Mouse (Mus musculus) thymus, adult 2 months (tissue): ENCODE measurements around the gene Boll.

Experiments
- CTCF ChIP-seq: fragments of 200-500 bp; IDR thresholded peaks from 2 replicates; pipeline ENCODE4 v1.5.1; 2012; ENCODE audit warnings: mild to moderate bottlenecking, control low read depth, low read length, moderate library complexity, borderline replicate concordance; ENCODE audit not compliant: control insufficient read depth, poor library complexity, insufficient read depth; ENCODE audit errors: extremely low read depth
- POLR2A ChIP-seq: fragments of 200-500 bp; IDR thresholded peaks from 2 replicates; pipeline ENCODE4 v1.6.1; 2012; ENCODE audit warnings: mild to moderate bottlenecking, low read length, control low read depth, moderate library complexity; ENCODE audit not compliant: control insufficient read depth, poor library complexity, insufficient read depth; ENCODE audit errors: extremely low read depth

DNA sequence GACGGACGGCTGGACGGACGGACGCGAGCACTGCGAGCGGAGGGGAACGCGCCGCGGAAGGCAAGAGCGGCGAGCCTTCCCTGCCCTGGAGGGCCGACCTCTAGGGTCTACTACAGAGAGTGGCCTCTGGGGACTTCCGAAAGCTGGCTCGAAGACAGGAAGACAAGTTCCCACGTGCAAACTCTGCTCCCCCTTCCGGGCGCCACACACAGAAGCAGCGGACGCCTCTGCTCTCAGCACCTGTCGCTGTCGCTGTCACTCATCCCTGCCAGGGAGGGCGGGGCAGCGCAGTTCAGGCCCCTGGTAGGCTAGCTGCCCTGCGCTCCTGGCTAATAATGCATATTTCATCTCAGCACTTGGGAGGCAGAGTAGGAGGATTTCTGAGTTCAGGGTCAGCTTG is 317 bp upstream of the Boll start:
- TF ChIP-seq POLR2A (no peak), CTCF (peak; percentile 11; the same call in 1 of the 2 replicates)
